Mouse (Mus musculus) liver, adult 2 months (tissue): ENCODE results near the gene Flnb.

ENCODE experiments used
- CTCF ChIP-seq: fragments of 200-500 bp; IDR thresholded peaks from 2 replicates; pipeline ENCODE4 v1.5.1; 2011; ENCODE audit warnings: low read depth, low read length, control low read depth
- POLR2A ChIP-seq: fragments of 200-500 bp; IDR thresholded peaks from 2 replicates; pipeline ENCODE4 v1.6.1; 2011; ENCODE audit warnings: low read length, control low read depth; ENCODE audit not compliant: insufficient read depth; ENCODE audit errors: extremely low read depth

GRCm38 (mm10) chr14:7919309-7919708 lies 101.6 kb downstream of the Flnb start:
- TF ChIP-seq CTCF (no peak), POLR2A (no peak)
